Mouse (Mus musculus) adrenal gland, postnatal 4 days (tissue): Measurements from ENCODE around the gene Tsen2. TPM values are rescaled to one million over a fixed set of nuclear protein-coding genes. Genes with fewer than 3 reads are reported as not detected.

Source experiments
- DNase-seq, 2 experiments: peaks; one replicate each; pipeline ENCODE4 v3.0.0; 2021 to 2022; ENCODE audit warnings: low spot score in 2 of 2, mixed read lengths in 2 of 2
- total RNA-seq, 2 experiments: library from RNA; stranded (reverse); gene quantifications; 2 replicates each; pipeline ENCODE4 v1.2.3; 2021

Gene Tsen2
- total RNA-seq, 2 experiments from 2014 or later = 18.4 to 20.7 TPM

DNA sequence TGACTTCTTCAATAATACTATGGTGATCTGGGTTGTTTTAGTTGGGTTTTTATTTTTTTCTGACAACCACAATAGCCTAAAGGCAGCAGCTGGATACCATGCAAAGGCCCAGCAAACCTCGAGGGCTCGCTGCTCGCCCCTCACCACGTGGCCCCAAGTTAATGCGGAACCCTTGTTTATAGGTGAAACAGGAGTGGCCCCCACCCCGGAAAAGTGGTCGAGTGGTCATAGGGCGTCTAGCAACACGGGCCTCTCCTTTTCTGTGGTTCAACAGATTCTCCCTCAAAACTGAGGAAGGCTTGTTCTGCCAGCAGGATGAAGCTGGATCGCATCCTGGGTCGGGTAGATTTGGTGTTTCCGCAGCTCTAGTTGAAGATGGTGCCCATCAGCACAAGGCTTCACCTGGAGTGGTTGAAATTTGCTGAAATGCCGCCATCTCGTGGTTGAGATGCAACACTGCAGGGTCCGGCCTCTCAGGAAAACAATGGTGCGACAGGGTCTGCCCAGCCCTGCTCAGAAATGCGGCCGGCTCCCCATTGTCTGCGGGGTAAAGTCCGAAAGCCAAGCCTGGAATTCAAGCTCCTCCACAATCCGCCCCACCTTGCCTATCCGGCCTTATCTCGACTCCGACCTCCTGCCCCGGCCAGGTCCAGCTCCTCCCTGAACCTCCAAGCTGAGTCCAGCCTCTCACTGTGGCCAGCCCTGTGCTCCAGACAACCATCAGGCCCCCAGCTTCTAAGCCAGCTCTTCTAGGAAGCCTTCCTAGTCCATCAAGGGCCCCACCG is 5.6 kb upstream of the Tsen2 start:
- peak; percentile 49 to 73 for DNase-seq

DNA sequence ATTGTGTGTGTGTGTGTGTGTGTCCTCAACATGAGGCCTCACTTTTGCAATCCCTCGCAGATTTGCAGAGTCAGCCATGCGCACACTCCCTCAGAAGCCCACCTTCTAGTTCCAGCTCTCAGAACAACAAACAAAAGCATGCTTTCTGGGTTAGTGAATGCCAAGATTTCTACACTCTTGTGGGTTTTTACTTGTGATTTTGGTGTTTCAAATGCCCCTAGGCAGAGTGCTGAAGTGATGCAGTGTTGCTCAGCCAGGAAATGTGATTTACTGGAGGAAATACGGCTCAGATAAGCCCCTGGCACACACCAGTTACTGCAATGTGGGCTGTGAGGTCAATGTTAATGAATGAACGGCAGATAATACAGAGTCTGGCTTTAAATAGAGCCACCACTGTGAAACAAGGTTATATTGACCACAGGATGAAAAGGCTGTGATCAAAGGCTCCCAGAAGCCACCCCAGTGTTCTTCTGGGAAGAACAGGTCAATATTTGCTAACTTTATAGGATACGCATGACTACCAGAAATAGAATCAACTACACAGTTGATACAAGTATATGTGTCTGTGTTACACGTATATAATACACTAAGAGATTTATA is 2.7 kb upstream of the Tsen2 start:
- no peak for DNase-seq

- DNase-seq = no peak
Observed at GRCm38 (mm10) chr6:115542341-115542740, 2.1 kb upstream of the Tsen2 start.

GRCm38 (mm10) chr6:115546276-115546675 is 1.8 kb downstream of the Tsen2 start:
- peak in 1 of 2 experiments; percentile 51 for DNase-seq

DNA sequence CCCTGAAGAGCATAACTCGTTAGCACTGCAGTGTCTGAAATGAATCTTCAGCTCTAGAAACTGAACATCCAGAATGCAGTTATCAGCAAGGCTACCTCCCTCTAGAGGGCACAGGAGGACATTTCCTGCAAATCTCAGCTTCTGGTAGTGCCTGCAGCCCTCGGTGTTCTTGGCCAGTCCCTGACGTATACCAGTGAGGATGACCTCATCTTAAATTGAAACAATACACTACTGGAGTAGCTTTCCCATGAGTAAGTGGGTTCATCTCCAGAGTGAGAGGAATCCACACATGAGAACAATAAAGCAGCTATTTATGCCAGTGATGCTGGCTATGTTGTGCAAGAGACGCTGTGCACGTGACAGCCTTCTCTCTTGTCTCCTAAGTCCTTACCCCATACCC is 11.0 kb downstream of the Tsen2 start:
- no peak for DNase-seq

- no peak for DNase-seq
Observed at GRCm38 (mm10) chr6:115558176-115558575, 13.7 kb downstream of the Tsen2 start.

DNA sequence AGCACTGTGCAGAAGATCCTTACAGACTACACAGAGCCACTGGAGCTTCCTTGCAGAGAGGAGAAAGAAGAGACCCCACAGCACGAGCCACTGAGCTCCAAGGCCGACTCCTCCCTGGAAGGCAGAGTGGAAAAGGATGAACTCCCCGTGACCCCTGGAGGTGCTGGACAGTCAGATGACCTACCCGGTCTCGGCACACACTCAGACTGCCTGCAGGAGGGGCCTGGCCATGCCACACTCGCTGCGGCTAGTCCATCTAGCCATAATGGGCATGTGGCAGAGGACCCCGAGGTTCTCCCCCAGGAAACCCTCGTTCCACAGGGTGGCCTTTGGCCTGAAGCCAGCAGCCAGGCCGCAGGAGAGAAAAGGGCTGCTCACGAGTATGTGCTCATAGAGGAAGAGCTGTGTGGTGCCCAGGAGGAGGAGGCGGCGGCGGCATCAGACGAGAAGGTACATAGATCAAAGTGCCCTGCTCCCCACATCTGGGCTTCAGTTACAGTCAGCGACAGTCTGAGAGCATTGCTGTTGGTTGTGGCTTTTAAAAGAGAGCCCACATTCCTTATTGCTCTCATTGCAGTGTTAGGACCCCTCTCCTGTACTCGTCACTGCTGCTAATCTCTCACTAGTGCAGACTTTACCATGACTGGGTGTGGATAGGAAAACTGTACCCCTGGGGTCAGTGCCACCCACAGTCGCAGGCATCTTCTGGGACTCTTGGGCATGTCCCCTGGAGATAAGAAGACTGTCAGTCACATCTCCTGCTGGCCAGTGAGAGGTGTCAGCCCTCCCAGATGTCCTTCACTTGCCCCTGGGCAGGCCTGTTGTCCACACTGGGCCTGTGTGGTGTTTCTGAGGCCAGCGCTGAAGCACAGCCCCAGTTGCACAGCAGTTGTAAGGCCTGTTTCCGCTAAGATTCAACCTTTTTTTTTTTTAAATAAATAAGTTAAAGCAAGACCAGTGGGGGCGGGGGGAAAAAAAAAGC is 15.5 kb downstream of the Tsen2 start:
- DNase-seq = no peak

DNA sequence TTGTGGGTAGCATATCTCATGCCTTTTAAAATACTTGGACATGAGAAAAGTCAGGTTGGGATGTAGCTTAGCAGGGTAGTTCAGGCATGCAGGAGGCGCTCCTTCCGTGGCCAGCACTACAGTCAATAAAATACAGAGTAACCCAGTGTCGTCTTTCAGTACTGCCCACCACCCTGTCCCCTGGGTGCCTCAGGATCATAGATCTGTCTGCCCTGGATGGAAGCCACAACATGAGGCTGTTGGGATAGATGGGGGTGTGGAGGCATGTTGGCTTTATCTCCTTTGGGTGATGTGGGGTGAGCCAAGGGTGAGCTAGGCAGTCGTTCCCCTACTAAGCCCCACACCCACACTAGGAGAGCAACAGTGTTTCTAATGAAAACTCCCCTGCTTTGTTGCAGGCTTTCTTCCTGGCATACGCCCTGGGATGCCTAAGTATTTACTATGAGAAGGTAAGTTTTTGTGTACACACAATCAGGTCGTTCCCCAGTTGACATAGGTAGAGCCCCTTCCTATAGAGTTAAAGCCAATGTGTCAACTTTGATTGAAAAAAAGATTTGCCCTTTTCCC is 21.1 kb downstream of the Tsen2 start:
- DNase-seq = no peak

DNA sequence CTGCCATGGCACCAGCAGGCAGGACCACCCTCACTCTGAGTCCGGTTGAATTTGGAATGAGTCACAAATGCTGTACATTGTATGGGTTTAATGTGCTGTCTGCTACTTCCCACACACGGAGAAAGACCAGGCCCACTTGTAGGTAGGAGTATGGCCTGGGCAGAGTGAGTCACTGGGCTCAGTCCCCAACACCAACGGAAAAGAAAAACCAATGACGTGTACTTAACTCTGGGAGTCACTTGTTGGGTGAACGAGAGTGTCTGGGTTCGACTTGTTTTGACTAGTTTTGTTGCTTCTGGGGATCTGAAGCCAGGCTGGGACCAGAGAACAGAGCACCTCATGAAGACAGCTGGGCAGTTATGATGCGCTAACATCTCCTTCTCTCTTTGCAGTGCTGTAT is 29.7 kb downstream of the Tsen2 start:
- no peak for DNase-seq

- DNase-seq = no peak
Observed at GRCm38 (mm10) chr6:115577407-115577806, 32.9 kb downstream of the Tsen2 start.

DNA sequence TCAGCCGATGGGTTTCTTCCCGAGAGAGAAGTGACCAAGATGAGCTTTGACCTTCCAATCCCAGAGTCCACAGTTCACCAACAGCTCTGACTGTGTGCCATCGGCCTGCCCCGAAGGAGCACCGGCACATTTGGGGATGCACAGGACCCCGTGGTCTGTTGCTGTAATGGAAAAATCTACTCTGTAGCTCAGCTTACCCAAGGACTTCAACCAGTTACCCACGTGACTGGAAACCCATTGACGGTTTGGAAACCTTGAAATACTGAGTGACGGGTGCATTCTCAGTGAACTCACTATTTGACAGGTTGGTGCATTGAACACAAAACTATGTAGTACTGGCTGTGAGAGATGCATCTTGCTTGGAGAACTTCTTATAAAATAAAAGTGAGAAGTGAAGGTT is 33.5 kb downstream of the Tsen2 start:
- DNase-seq = no peak

GRCm38 (mm10) chr6:115580810-115581209 is 36.3 kb downstream of the Tsen2 start:
- no peak for DNase-seq

- no peak for DNase-seq
Observed at GRCm38 (mm10) chr6:115582328-115583115, 38.1 kb downstream of the Tsen2 start.

- no peak for DNase-seq
Observed at GRCm38 (mm10) chr6:115583430-115584125, 39.1 kb downstream of the Tsen2 start.

GRCm38 (mm10) chr6:115584176-115584575 is 39.7 kb downstream of the Tsen2 start:
- no peak for DNase-seq

GRCm38 (mm10) chr6:115586321-115586720 is 41.9 kb downstream of the Tsen2 start:
- no peak for DNase-seq

DNA sequence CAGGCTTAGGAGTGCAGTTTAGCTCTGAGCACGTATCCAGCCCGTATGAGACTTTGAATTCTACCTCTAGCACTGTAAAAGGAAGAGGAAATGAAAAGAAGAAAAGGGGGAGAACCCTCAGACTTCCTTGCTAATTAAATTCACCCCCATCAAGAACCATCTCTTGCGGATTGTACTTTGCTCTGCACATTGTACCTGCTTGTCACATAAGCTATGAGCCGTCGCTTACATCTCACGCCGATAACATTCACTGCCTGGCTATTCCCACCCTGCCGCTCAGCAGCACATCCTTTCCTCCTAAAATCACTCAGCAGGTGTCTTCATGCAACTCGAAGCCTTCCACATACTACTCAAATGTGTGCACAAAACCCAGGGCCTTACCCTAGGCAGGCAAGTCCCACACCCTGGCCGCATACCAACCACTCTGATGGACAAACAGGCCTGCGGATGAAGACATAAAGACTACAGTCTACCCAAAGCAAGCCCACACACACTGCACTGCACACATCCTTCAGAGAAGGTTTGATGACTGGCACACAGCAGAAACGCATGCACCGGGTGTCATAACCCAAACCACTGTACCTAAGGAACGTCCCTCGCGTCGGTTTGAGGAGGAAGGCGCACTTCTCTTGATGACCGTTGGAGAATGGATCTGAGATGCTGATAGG is 47.4 kb downstream of the Tsen2 start:
- no peak for DNase-seq

DNA sequence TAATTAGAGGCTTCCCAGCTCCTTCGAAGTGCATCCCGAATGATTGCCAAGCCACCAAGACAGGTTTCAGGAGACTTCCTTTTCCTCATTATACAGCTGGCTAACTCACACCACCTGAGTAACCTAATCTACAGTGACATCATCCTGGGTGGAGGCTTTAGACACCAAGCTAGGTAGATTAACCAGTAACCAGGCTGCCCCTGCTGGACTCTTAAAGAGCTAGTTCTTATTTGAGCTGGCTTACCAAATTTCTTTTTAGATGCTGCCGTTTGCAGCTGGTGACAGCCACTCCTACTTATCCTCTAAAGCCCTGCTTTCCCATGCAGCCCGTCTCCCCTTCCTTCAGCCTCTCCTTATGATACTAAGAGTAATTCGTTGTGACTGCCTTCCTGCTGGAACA is 48.0 kb downstream of the Tsen2 start, which contains the start of gene Mkrn2os:
Gene Mkrn2os (minus strand): TSS at position 119 of the 400 bp plus-strand sequence.
- DNase-seq = no peak

DNA sequence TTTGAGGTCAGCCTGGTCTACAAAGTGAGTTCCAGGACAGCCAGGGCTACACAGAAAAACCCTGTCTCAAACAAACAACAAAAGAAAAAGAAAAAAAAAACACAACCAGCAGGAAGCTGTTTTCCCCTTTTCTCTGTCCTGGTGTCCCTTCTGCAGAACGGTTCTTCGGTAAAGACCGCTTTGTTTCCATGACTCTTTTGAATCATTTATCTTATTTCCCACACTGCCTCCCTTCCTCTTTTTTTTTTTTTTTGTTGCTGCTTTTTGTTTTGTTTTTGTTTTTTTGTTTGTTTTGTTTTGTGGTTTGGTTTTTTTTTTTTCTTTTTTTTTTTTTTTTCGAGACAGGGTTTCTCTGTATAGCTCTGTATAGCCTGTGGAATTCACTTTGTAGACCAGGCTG is 48.8 kb downstream of the Tsen2 start:
- DNase-seq = no peak
